ENCODE assay signal across 8 mouse cellular contexts in genomic region chr7:5125549-5126406, GRCm38 (mm10). TPM values are rescaled to one million over a fixed set of nuclear protein-coding genes. Genes with fewer than 3 reads are reported as not detected.
DNase-seq lines count a peak whose midpoint lies in the region; ATAC-seq and TF ChIP-seq lines count a peak whose summit lies in the region.

Rasl2-9 (minus strand) TSS chr7:5125950.

- peak within 1 kb of the TSS; percentile 51 for H3K4me3 ChIP-seq in bone marrow, adult 2 months (replicated peaks; ENCODE audit: control insufficient read depth, low read depth, low read length)
- H3K4me3 ChIP-seq in embryonic facial prominence, embryonic 12.5 days: peak within 1 kb of the TSS; percentile 30
- peak within 1 kb of the TSS; percentile 62 for H3K4me3 ChIP-seq in kidney, adult 2 months (ENCODE audit: insufficient read depth, low read depth, low read length)
- peak within 1 kb of the TSS; percentile 44 for H3K4me3 ChIP-seq in limb, embryonic 10.5 days
- peak within 1 kb of the TSS; percentile 23 for H3K4me3 ChIP-seq in midbrain, embryonic 11.5 days (ENCODE audit: low read depth, low read length)

- H3K27me3 ChIP-seq in embryonic facial prominence, embryonic 12.5 days: no peaks in the 10 kb centered on the region
- H3K27me3 ChIP-seq in kidney, adult 2 months (replicated peaks; ENCODE audit: control insufficient read depth, insufficient read depth, low read length): no peaks in the 10 kb centered on the region; the same call in 1 of the 2 replicates
- 0 out of 2 replicates have a peak, but pooled peaks cover 4% of the 10 kb centered on the region for H3K27me3 ChIP-seq in limb, embryonic 10.5 days (ENCODE audit: low read depth, poor library complexity, severe bottlenecking)
- H3K27me3 ChIP-seq in midbrain, embryonic 11.5 days (ENCODE audit: control insufficient read depth, insufficient read depth, low read length): no peaks in the 10 kb centered on the region

- DNase-seq in heart, adult 18-20 months: peak; percentile 82 to 84
- peak; percentile 83 for DNase-seq in kidney, adult 2 months
- DNase-seq in limb, embryonic 10.5 days (ENCODE audit: low spot score): peak; percentile 79
- DNase-seq in midbrain, embryonic 11.5 days (ENCODE audit: low spot score, missing footprints): peak; percentile 97
- peak; percentile 83 for DNase-seq in right cerebral cortex, postnatal 4 days
- no peak for DNase-seq in adipocyte (ENCODE audit: low spot score)

- H3K4me1 ChIP-seq in bone marrow, adult 2 months (ENCODE audit: control insufficient read depth, insufficient read depth, low read length): no peaks in the 10 kb centered on the region; the same call in 1 of the 2 replicates
- H3K4me1 ChIP-seq in embryonic facial prominence, embryonic 12.5 days: no peaks in the 10 kb centered on the region
- H3K4me1 ChIP-seq in kidney, adult 2 months (ENCODE audit: control insufficient read depth, insufficient read depth, low read length): no peaks in the 10 kb centered on the region
- peaks cover 3% of the 10 kb centered on the region; the same call in 1 of the 2 replicates for H3K4me1 ChIP-seq in limb, embryonic 10.5 days
- no peaks in the 10 kb centered on the region for H3K4me1 ChIP-seq in midbrain, embryonic 11.5 days (ENCODE audit: control insufficient read depth, insufficient read depth, low read length)

- H3K4me2 ChIP-seq in embryonic facial prominence, embryonic 12.5 days (replicated peaks): peak within 1 kb of the TSS; percentile 53
- H3K4me2 ChIP-seq in midbrain, embryonic 11.5 days: peak within 1 kb of the TSS; percentile 39

- 0 out of 2 replicates have a peak, but pooled peaks have one; percentile 56 for ATAC-seq in embryonic facial prominence, embryonic 12.5 days (ENCODE audit: insufficient number of reproducible peaks, insufficient read depth, low FRiP score, low TSS enrichment)
- ATAC-seq in midbrain, embryonic 11.5 days (ENCODE audit: low FRiP score): peak; percentile 90

- peak; percentile 48; the same call in 1 of the 2 replicates for TF ChIP-seq POLR2A in bone marrow, adult 2 months (IDR thresholded peaks at IDR 0.05; ENCODE audit: borderline replicate concordance, control insufficient read depth, low read depth, low read length)
- no peak for TF ChIP-seq POLR2A in kidney, adult 2 months (IDR thresholded peaks at IDR 0.05; ENCODE audit: low read depth, low read length)

- peak; percentile 75 for TF ChIP-seq CTCF in bone marrow, adult 2 months (IDR thresholded peaks at IDR 0.05; ENCODE audit: control insufficient read depth, insufficient read depth, low read length)
- TF ChIP-seq CTCF in kidney, adult 2 months (conservative IDR thresholded peaks at IDR 0.05; ENCODE audit: insufficient read depth, insufficient read length, low read depth, low read length): peak; percentile 66

- no peaks in the 10 kb centered on the region for H3K36me3 ChIP-seq in embryonic facial prominence, embryonic 12.5 days
- H3K36me3 ChIP-seq in kidney, adult 2 months (ENCODE audit: control insufficient read depth, insufficient read depth, low read length): no peaks in the 10 kb centered on the region
- H3K36me3 ChIP-seq in limb, embryonic 10.5 days: no peaks in the 10 kb centered on the region
- no peaks in the 10 kb centered on the region for H3K36me3 ChIP-seq in midbrain, embryonic 11.5 days (ENCODE audit: control insufficient read depth, insufficient read depth, low read length)

- no peak within 1 kb of the TSS for H3K9ac ChIP-seq in embryonic facial prominence, embryonic 12.5 days
- H3K9ac ChIP-seq in midbrain, embryonic 11.5 days (ENCODE audit: low read length): peak within 1 kb of the TSS; percentile 52

- H3K27ac ChIP-seq in bone marrow, adult 2 months (ENCODE audit: control insufficient read depth, insufficient read depth, low read depth, low read length, poor library complexity): no peak within 1 kb of the TSS; the same call in 1 of the 2 replicates
- no peak within 1 kb of the TSS for H3K27ac ChIP-seq in embryonic facial prominence, embryonic 12.5 days
- H3K27ac ChIP-seq in kidney, adult 2 months (ENCODE audit: insufficient read depth, low read depth, low read length): 0 out of 2 replicates have a peak within 1 kb of the TSS, but pooled peaks have one; percentile 12
- H3K27ac ChIP-seq in limb, embryonic 10.5 days: peak within 1 kb of the TSS; percentile 46
- H3K27ac ChIP-seq in midbrain, embryonic 11.5 days (ENCODE audit: low read depth, low read length): no peak within 1 kb of the TSS

- no peaks in the 10 kb centered on the region for H3K9me3 ChIP-seq in embryonic facial prominence, embryonic 12.5 days
- no peaks in the 10 kb centered on the region for H3K9me3 ChIP-seq in limb, embryonic 10.5 days (replicated peaks)
- no peaks in the 10 kb centered on the region for H3K9me3 ChIP-seq in midbrain, embryonic 11.5 days (ENCODE audit: control insufficient read depth, low read length)

- 17% methylated on average over 42 of the region's 42 CpGs for WGBS in bone marrow, adult 2 months
- 17% methylated on average over 42 of the region's 42 CpGs for WGBS in embryonic facial prominence, embryonic 12.5 days
- WGBS in kidney, adult 2 months: 18% methylated on average over 42 of the region's 42 CpGs
- 20% methylated on average over 42 of the region's 42 CpGs for WGBS in limb, embryonic 10.5 days
- 22% methylated on average over 42 of the region's 42 CpGs for WGBS in midbrain, embryonic 11.5 days

RNA-seq across cellular contexts. Expression of gene Rasl2-9, which starts in this region (rescaled TPM):
- polyA plus RNA-seq in bone marrow, adult 2 months (2011; ENCODE audit: insufficient read depth, insufficient read length, low replicate concordance, missing spikeins): not detected in 2 replicates
- 0.22 and 0.27 TPM in 2 replicates for polyA plus RNA-seq in embryonic facial prominence, embryonic 12.5 days (2016; fragmentation: Nextera tagmentation; extraction: Ambion mirVana)
- 1 to 10 TPM; 7.5 to 8.3 TPM for total RNA-seq in heart, adult 18-20 months (2021)
- polyA plus RNA-seq in kidney, adult 2 months (2012; rRNA removed): 2.8 and 3.5 TPM in 2 replicates
- 0.20 and 0.53 TPM in 2 replicates for polyA plus RNA-seq in limb, embryonic 10.5 days (2016; fragmentation: Nextera tagmentation; extraction: Ambion mirVana)
- polyA plus RNA-seq in midbrain, embryonic 11.5 days (2014; fragmentation: Nextera tagmentation; extraction: Ambion mirVana): 0.19 and 0.47 TPM in 2 replicates

Comparison
In these comparisons a context has a peak if more than half of its experiments do, and no peak if none do; other contexts are left out.
1. Peak in ATAC-seq, H3K4me3 ChIP-seq and H3K4me2 ChIP-seq in embryonic facial prominence, embryonic 12.5 days; RNA of the gene not detected or under 1 TPM.
2. Peak in DNase-seq, H3K4me3 ChIP-seq and H3K27ac ChIP-seq in limb, embryonic 10.5 days; RNA of the gene not detected or under 1 TPM.
3. Peak in DNase-seq, ATAC-seq, H3K4me3 ChIP-seq, H3K9ac ChIP-seq and H3K4me2 ChIP-seq in midbrain, embryonic 11.5 days; RNA of the gene not detected or under 1 TPM.